Mouse (Mus musculus): ENCODE measurements around the gene Psmd2.

DNA sequence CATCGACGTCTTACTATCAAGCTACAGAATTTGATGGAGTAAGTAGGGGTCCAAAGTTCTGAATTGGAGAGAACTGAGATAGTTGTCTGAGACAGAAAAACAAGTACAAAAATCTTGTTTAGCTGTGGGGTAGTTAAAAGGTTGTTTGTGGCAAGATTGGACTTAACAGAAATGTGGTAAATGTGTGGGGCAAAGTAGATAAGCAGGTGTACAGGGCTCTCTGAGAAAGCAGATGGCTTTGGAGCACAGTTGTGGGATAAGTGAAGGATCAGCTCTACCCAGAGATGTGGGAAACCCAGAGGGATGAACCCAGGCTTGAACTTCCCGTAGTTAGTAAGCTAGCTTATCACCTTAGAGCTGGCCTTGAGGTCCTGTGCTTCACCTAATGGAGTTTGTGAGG is 39.3 kb downstream of the Psmd2 start:
- no peak for TF ChIP-seq POLR2A (IDR thresholded peaks at IDR 0.05; ENCODE audit: insufficient read depth, low read depth, low read length)
- no peak for TF ChIP-seq CTCF (IDR thresholded peaks at IDR 0.05; ENCODE audit: insufficient read depth, low read depth, low read length)

Measured in olfactory bulb, adult 2 months (tissue).